Mouse (Mus musculus) small intestine, adult 2 months (tissue): ENCODE data around the gene She. TPM values are rescaled to one million over a fixed set of nuclear protein-coding genes. Genes with fewer than 3 reads are reported as not detected.

Source experiments
- H3K27ac ChIP-seq: fragments of 200-500 bp; 2 replicates; pipeline ENCODE4 v1.5.1; 2012; ENCODE audit warnings: low read depth, low read length, control low read depth, inconsistent platforms; ENCODE audit not compliant: insufficient read depth
- H3K27me3 ChIP-seq: fragments of 200-500 bp; 2 replicates; pipeline ENCODE4 v1.6.1; 2012; ENCODE audit warnings: mild to moderate bottlenecking, moderate library complexity, low read length, inconsistent platforms; ENCODE audit not compliant: control insufficient read depth, insufficient read depth
- H3K36me3 ChIP-seq: fragments of 200-500 bp; 2 replicates; pipeline ENCODE4 v1.6.1; 2012; ENCODE audit warnings: mild to moderate bottlenecking, low read length, control low read depth, inconsistent platforms; ENCODE audit not compliant: control insufficient read depth, insufficient read depth
- H3K4me1 ChIP-seq: fragments of 200-500 bp; 2 replicates; pipeline ENCODE4 v1.6.1; 2012; ENCODE audit warnings: low read length, inconsistent platforms, mixed read lengths; ENCODE audit not compliant: control insufficient read depth, insufficient read depth, insufficient read length
- H3K4me3 ChIP-seq: fragments of 200-500 bp; 2 replicates; pipeline ENCODE4 v1.5.1; 2012; ENCODE audit warnings: low read depth, mild to moderate bottlenecking, control low read depth, inconsistent platforms, low read length, moderate library complexity
- CTCF ChIP-seq: fragments of 200-500 bp; IDR thresholded peaks from 2 replicates; pipeline ENCODE4 v1.5.1; 2012; ENCODE audit warnings: low read depth, mild to moderate bottlenecking, control low read depth, inconsistent platforms, low read length, moderate library complexity, mixed read lengths; ENCODE audit not compliant: insufficient replicate concordance, insufficient read length; ENCODE audit errors: extremely low read depth
- POLR2A ChIP-seq: fragments of 200-500 bp; IDR thresholded peaks from 2 replicates; pipeline ENCODE4 v1.6.1; 2012; ENCODE audit warnings: low read depth, mild to moderate bottlenecking, control low read depth, inconsistent platforms, low read length, moderate library complexity
- WGBS: fragments of 180-500 bp; shearing (Covaris S2); methylation state at CpG from one replicate; pipeline ENCODE4 v1.1.7; 2018; 5-methylcytosine and 5-hydroxymethylcytosine counted together
- polyA plus RNA-seq: library from polyadenylated mRNA; depleted of rRNA; stranded (reverse); fragments of >200 nt; gene quantifications from 2 replicates; pipeline ENCODE4 v1.2.3, GENCODE M21; 2012; rRNA removed

Gene She
- polyA plus RNA-seq = 0.56 and 0.79 TPM in 2 replicates

- no peak for TF ChIP-seq CTCF
- TF ChIP-seq POLR2A = no peak
- Histone ChIP-seq H3K4me1 (peaks cover 7% of the 10 kb centered on the region), H3K4me3 (peak within 1 kb of the TSS; percentile 64), H3K27me3 (peaks cover 19% of the 10 kb centered on the region), H3K27ac (no peak within 1 kb of the TSS; the same call in 1 of the 2 replicates), H3K36me3 (no peaks in the 10 kb centered on the region)
- WGBS = 3% methylated on average over 96 of the region's 96 CpGs
These were observed at the start of gene She for GRCm38 (mm10) chr3:89830815-89831591. Gene She (plus strand): TSS chr3:89831370.

- 67% methylated on average over 5 of the region's 5 CpGs for WGBS
- Histone ChIP-seq H3K27me3 (no peaks in the 10 kb centered on the region), H3K4me3 (no peak overlapping the region), H3K27ac (no peak overlapping the region), H3K36me3 (peaks cover 64% of the 10 kb centered on the region), H3K4me1 (peaks cover 10% of the 10 kb centered on the region)
- no peak for TF ChIP-seq POLR2A
- TF ChIP-seq CTCF = no peak
These were observed 49.5 kb upstream of the She start for GRCm38 (mm10) chr3:89781640-89782039.

DNA sequence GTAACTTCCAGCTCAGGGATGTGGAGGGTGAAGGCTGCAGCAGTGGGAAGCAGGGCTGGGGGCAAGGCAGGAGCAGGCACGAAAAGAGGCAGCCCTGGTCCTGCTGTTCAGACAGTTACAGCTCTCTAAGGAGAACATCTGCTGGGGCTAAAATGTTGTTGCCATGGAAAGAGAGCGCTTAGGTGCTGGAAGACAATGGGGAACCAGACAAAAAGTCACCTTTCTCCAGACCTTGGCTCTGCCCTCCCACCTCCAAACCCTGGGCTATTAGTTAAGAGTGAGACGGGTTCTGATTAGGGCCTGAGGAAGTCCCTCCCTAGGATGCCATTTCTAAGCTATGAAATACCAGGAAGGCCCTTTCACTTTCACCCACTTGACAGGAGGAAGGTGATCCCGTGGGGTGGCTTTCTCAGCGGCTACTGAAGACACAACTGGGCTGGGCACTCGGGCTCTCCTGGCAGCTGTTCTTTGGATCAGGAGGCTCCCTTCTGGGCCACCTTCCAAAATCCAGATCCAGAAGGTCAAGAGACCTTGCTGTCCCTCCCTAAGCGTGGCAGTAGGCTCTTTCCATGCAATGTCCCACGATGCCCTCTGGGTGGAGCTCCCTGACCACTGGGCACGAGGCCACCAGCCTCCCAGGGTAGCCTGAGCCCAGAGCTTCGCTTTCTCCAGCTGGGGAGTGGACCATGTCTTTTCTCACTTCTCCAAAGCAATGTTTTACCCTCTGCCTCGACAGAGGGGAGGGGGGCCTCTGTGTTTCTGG, 46.0 kb upstream of the She start:
- peak overlapping the region; percentile 10; the same call in 1 of the 2 replicates for H3K27ac ChIP-seq
- TF ChIP-seq POLR2A (no peak), CTCF (peak; percentile 77)
- H3K4me3 ChIP-seq = peak overlapping the region; percentile 34
- H3K27me3 ChIP-seq = no peaks in the 10 kb centered on the region
- H3K36me3 ChIP-seq = peaks cover 33% of the 10 kb centered on the region
- 10% methylated on average over 11 of the region's 11 CpGs for WGBS
- peaks cover 10% of the 10 kb centered on the region for H3K4me1 ChIP-seq

DNA sequence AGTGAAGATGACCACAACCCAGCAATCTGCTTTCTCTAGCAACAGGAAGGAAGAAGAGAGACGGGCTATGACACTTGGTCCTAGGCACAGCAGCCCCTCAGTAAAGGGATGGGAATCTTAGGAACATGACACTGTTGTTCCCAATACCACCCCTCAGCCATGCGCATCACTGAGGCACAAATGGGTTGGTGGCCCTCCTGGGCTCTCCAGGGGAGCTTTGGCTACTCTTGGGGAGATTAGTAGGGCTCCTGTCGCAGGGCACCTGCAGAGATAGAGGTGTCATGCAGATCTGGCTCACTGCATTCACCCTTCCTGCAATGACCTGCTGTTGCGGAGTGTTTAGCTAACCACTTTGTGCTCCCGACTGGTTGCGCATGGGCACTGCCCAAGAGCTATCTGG, 44.9 kb upstream of the She start:
- 95% methylated on average over 6 of the region's 6 CpGs for WGBS
- Histone ChIP-seq H3K36me3 (peaks cover 23% of the 10 kb centered on the region), H3K4me1 (peaks cover 3% of the 10 kb centered on the region), H3K4me3 (no peak overlapping the region), H3K27me3 (no peaks in the 10 kb centered on the region), H3K27ac (no peak overlapping the region)
- no peak for TF ChIP-seq CTCF
- TF ChIP-seq POLR2A = no peak

DNA sequence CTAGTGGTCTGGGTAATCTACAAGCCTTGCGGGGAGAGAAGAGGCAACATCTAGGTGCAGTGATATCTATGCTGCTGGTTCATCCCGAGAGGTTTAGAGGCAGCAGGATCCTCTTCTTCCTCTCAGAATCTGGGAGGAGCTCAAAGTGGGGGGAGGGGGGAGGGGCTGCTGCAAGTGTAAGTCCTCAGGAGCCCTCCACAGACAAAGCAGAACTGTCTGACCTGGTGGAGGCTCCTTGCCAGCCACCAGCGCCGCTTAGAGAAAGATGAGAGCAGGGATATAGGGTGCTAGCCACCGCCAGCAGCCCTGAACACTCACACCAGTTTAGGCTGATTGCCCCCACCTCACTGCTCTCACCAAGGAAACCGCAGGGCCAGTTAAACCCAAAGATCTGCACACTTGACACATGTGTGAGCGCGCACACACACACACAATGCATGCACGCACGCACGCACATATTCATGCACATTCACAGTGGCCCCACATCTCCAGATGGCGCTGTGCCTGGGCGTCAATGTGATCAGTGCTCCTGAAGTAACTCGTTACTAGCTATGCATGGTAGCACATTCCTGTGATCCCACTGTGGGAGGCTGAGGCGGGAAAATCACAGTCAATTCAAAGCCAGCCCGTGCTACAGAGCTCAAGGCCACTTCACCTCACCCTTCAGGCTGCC, 42.4 kb upstream of the She start:
- Histone ChIP-seq H3K4me3 (no peak overlapping the region), H3K27me3 (no peaks in the 10 kb centered on the region), H3K27ac (no peak overlapping the region), H3K36me3 (no peaks in the 10 kb centered on the region), H3K4me1 (peaks cover 2% of the 10 kb centered on the region)
- WGBS = 76% methylated on average over 16 of the region's 16 CpGs
- no peak for TF ChIP-seq POLR2A
- TF ChIP-seq CTCF = no peak

DNA sequence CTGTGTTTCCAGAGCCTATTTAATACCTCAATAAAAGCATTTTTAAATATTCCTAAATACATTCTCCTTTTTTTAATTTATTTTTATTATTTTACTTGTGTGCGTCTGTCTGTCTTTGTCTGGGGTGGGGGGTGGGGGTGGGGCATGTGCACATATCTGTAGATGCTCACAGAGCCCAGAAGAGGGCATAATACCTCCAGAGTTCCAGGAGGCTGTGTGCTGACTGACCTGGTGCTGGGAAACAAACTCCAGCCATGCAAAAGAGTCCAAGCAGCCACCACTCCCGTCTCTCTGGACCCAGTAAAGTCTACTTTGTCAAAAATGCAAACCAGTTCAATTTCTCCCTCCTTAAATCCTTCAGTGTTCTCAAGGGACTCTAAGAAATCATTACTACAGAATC, 36.6 kb upstream of the She start:
- no peaks in the 10 kb centered on the region for H3K36me3 ChIP-seq
- 48% methylated on average over 2 of the region's 2 CpGs for WGBS
- no peak overlapping the region for H3K27ac ChIP-seq
- no peak for TF ChIP-seq CTCF
- no peak for TF ChIP-seq POLR2A
- H3K4me1 ChIP-seq = peaks cover 2% of the 10 kb centered on the region; the same call in 1 of the 2 replicates
- no peak overlapping the region for H3K4me3 ChIP-seq
- H3K27me3 ChIP-seq = no peaks in the 10 kb centered on the region

DNA sequence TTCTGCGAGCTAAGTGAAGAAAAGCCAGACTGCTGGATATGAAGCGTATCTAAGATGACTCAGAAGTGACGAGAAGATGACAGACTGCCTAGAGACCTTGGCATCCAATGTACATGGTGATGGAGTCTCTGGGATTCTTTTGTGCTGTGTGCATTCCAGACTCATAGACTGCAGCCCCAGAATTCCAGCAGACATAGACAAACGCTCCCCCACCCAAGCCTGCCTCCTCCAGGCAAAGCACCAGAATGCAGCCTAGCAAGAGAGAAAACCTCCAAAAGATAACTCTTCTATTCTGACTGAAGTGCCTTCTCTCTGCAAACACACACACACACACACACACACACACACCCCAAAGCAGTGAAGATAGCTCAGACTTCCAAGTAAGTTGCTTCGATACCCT, 35.4 kb upstream of the She start:
- H3K4me1 ChIP-seq = peaks cover 2% of the 10 kb centered on the region; the same call in 1 of the 2 replicates
- TF ChIP-seq CTCF = no peak
- TF ChIP-seq POLR2A = no peak
- no peaks in the 10 kb centered on the region for H3K27me3 ChIP-seq
- 59% methylated on average over 5 of the region's 5 CpGs for WGBS
- H3K27ac ChIP-seq = peak overlapping the region; percentile 14; the same call in 1 of the 2 replicates
- H3K36me3 ChIP-seq = no peaks in the 10 kb centered on the region
- no peak overlapping the region for H3K4me3 ChIP-seq
